Mouse (Mus musculus) c-Kit-positive CD71-negative TER-119-negative erythroid progenitor cells, embryonic 14.5 days (primary cell): ENCODE data around the gene Usp47.

ENCODE experiments used
- DNase-seq: peaks from one replicate; pipeline ENCODE4 v3.0.0-alpha.2; 2013; ENCODE audit warnings: low read depth

The Usp47 gene

GRCm38 (mm10) chr7:112121866-112122500, 98.7 kb downstream of the Usp47 start:
- no peak for DNase-seq

DNA sequence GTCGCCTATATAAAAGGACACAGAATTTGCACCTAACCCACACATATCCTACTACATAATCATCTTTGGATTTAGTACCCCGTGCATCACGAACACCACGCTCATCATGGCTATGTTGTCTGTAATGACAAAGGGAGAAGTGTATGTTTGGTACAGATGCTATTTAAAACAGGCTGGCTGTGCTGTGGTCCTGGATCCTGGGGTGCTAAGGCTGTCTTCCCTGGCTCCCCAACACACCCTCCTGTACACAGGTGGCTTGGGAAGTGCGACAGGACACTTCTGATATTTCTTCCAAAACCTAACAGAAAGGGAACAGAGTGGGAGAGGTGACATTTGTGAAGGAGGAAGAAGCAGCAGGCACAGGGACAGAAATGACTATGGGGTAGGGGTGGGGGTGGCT, 100.3 kb downstream of the Usp47 start:
- DNase-seq: no peak

GRCm38 (mm10) chr7:112125625-112126260, 102.4 kb downstream of the Usp47 start:
- no peak for DNase-seq

DNA sequence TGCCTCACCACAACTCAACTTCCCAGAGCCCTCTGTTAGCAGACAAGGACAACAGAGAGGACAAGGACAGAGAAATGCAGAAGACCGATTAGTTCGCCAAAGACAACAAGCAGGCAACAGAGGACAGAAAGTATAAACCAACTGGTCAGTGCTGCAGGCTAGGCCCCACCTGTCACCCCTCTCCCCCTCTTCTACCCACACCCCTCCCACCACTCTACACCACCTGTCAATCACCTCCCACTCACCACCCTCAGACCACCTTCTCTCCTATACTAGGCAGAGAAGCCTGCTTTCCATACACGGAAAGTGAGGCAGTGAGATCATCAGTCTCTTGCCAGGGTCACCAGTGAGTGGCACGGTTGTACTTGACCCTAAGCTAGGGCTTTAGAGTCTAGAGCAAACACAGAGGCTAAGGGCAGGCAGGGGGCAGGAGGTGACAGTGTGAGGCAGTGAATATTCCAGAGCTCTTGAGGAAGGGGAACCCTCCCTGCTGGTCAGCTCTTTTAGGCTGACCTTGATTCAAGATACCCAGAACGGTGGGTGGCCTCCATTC, 103.9 kb downstream of the Usp47 start:
- no peak for DNase-seq

- no peak for DNase-seq
Observed at GRCm38 (mm10) chr7:112127954-112128353, 104.7 kb downstream of the Usp47 start.

- no peak for DNase-seq
Observed at GRCm38 (mm10) chr7:112128810-112129209, 105.5 kb downstream of the Usp47 start.

DNA sequence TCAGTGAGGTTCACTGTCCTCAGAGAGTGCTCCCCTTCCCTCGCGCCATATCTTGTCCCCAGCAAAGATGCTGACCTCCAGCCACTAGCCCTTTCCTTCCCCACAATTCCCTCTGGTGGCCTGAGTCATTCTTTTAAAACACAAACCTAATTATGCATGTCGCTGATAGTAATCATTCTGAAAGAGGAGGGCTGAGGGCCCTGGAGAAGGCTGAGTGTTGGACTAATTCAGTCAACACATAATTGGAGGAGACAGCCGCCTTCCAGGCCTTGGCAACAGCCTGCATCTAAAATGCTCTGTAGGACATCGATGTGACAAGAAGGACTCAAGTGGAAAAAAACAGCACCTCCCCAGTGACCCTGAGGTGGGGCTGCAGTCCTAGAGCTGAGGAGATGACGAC, 106.5 kb downstream of the Usp47 start:
- no peak for DNase-seq

DNA sequence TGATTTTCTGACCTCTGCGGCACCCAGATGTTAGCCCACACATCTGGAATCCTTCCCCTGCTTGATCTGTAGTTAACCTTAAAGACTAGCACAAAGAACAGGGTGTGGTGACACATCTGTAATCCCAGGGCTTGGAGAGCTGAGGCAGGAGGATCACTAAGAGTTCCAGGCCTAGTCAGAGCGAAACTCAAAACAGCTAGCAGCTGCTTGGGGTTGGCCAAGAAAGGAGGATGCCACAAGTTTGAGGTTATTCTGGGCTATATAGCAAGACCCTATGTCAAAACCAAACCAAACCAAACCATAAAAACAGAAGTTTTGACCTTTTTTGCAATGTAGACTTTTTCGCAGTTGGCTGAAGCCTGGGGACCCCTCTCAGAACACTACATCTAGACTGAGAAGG, 107.4 kb downstream of the Usp47 start:
- no peak for DNase-seq

DNA sequence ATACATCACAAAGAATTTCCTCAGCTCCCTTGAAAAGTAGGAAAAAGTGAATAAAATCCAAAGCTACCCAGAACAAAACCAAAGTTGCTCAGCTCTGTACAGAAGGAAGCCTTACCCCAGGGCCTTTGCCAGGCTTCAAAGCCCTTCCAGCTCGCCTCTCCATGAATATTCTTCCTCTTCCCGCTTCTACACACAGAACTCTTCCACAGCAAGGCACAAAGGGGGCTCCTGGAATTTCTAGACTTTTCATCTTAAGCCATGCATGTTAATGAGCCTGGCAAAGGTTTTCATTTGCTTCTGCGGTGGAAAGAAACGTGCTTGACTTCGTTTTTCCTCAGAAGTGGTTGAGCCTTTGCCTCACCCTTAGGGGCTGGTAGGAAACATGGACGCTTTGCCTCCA, 108.7 kb downstream of the Usp47 start:
- DNase-seq: no peak

DNA sequence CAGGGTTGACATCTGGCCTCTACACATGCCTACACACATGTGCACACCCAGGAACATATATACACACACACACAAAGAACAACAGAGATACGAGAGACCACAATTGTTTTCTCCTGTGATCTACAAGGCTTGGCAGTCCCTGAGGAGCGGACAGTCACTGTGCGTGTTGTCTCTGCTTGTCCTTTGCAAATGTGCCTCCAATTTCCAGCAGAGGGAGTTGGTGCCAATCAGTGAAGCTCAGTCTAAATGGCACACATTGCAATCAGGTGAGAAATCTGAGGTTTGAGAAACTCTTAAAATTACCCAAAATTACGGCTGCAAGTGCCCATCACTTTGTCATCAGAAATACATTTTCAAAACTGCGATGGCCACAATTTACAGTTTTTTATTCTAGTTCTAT, 110.0 kb downstream of the Usp47 start:
- DNase-seq: no peak

- DNase-seq: no peak
Observed at GRCm38 (mm10) chr7:112135161-112135560, 111.9 kb downstream of the Usp47 start.

DNA sequence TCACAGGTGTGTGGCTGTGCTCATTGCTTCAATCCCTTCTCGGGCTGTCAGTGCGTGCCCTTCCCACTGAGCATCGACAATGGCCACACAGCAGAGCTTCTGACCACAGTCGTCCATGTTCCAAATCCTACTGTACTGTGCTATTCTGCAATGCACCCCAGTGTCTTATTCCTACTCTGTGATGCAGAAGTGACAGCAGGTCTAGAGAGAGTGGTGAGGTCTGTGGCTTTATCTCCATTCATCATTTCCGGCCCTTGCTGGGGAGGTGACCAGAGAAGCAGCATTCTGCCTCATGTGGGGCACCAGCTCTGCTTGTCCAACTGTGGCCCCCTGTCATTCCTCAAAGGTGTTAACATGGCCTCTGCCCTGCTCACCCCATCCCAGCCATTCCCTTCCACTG, 113.2 kb downstream of the Usp47 start:
- DNase-seq: no peak

GRCm38 (mm10) chr7:112138168-112138508, 114.8 kb downstream of the Usp47 start:
- DNase-seq: no peak

- no peak for DNase-seq
Observed at GRCm38 (mm10) chr7:112138509-112139405, 115.5 kb downstream of the Usp47 start.

DNA sequence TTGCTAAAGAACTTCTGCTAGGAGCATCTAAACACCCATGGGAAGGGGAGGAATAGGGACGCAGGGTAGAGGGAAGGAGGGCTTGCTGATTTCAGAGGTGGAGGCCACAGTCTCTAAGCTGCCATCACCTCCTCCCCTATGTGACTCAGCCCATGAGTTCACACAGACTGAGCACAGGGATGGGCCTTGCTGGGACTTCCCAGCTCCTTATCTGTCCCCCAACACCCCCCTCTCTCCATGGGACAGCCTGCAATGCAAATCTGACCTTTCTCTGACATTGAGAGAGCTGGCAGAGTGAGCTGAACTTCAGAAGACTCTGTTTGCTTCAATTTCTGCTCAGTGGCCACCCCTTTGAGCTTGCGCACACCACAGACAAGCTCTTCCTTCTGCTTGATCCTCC, 117.4 kb downstream of the Usp47 start:
- DNase-seq: no peak

DNA sequence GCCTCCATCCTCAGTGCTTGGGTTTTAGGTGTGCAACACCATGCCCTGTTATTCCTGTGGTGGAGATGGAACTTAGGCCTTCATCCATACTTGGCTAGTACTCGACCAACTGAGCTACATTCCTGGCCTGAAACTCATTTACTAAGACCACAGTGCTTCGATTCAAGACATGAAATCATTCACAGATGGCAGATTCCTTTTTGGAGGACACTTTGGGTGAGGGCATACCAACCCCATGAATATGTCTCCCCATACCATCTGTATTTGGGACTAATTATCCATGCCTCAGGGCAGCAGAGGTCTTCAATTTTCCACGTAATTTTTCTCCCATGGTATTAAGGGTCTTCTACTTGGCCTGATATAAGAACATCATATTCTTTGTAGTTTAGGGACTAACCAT, 119.3 kb downstream of the Usp47 start:
- DNase-seq: no peak

- no peak for DNase-seq
Observed at GRCm38 (mm10) chr7:112143090-112143500, 119.8 kb downstream of the Usp47 start.

- DNase-seq: no peak
Observed at GRCm38 (mm10) chr7:112143978-112144377, 120.7 kb downstream of the Usp47 start.

DNA sequence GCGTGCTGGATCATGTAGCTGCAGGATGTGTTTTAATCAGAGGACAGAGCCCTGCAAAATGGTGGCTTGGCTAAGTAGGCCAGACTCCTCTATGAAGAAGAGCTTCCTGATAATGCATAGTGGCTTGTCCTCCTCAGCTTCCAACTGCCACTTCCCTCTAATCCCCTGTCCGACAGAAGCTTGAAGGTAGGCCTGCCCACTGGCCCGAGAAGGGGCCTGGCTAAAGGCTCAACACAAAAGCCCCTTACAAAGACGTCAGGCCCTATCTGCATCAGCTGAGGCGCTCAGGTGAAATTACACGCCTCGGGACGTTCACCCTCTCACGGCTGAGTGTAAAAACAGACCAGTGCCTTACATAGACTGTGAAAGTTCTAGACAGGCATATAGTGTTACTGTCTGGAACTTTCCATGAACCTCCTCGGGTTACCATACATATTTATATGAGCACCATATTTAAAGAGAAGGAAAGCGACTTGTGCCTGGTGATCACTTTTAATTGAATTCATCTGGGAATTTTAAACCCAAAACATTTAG, 121.4 kb downstream of the Usp47 start:
- no peak for DNase-seq

DNA sequence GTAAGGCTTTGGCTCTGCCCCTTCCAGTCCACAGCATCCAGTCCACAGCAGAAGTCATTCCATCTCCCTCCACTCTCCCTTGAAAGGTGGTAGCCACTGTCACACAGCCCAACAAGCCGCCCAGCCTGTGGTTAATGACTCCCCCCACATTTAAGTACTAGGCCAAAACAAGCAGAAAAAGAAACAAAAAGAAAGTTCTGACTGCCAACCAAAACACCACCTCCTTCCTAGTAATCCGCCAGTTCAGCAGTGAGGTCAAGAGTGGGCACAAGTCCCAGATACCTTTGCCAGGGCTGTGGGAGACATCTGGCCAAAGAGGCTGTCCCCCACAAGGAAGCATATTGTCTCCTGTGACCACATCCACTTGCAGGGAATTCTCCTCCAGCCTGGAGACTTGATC, 124.7 kb downstream of the Usp47 start:
- no peak for DNase-seq

GRCm38 (mm10) chr7:112149113-112149512, 125.8 kb downstream of the Usp47 start:
- DNase-seq: no peak

DNA sequence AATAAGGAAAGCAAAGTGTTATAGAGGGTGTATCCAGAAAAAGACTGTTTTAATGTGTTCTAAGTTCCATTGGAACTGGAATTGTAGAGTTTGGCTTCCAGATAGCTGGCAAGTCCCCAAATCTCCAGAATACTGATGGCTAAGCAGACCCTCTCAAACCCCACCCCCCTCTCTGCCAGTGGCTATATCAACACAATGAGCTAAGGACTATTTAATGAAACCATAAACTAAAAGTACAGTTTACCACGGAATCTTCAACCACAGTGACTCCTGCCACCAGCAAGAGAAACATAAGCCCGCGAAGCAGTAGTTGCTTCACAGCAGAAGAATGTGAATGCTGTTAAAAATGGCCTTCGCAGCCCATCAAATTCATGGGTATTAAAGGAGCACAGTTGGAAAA, 131.1 kb downstream of the Usp47 start:
- no peak for DNase-seq

DNA sequence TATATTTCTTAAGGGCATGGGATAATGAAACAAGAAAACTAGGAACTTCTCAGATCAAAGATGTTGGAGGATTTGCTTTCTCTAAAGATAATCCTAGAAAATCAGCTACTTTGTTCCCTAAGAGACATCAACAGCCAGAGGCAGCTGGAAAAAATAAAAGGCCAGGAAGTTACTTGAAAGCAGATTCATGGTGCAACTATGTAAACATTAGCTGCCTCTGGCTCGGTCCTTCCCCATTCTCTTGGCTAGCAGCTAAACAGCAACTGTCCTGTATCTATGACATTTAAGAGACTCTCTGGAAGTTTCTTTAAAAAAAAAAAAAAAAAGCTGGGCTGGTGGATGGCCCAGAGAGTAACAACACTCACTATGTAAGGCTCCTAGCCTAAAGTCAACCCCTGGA, 131.9 kb downstream of the Usp47 start:
- no peak for DNase-seq
